Mouse (Mus musculus) liver, embryonic 11.5 days (tissue): ENCODE measurements around the gene Lap3. TPM values are rescaled to one million over a fixed set of nuclear protein-coding genes. Genes with fewer than 3 reads are reported as not detected.
A peak's percentile ranks its signal among the peaks of the same experiment; 100 is the strongest.

Experiments used
- ATAC-seq: fragments of 200-750 bp; cut with Nextera tagmentation; replicated peaks from 2 replicates; pipeline ENCODE4 v1.8.0; 2017; ENCODE audit warnings: moderate number of reproducible peaks, mild to moderate bottlenecking, moderate TSS enrichment, moderate library complexity; ENCODE audit not compliant: low FRiP score
- DNase-seq: peaks from one replicate; pipeline ENCODE4 v3.0.0-alpha.2; 2017; ENCODE audit warnings: low spot score
- H3K27ac ChIP-seq: fragments of 300-500 bp; sonication (generic); 2 replicates; pipeline ENCODE4 v1.5.1; 2014; ENCODE audit warnings: mild to moderate bottlenecking, low read depth, low read length, control low read depth
- H3K27me3 ChIP-seq: fragments of 300-500 bp; sonication (generic); replicated peaks from 2 replicates; pipeline ENCODE4 v1.6.1; 2014; ENCODE audit warnings: low read length, mixed read lengths; ENCODE audit not compliant: control insufficient read depth, insufficient read depth
- H3K36me3 ChIP-seq: fragments of 300-500 bp; sonication (generic); 2 replicates; pipeline ENCODE4 v1.6.1; 2014; ENCODE audit warnings: mild to moderate bottlenecking, low read length, moderate library complexity, mixed read lengths; ENCODE audit not compliant: control insufficient read depth, insufficient read depth
- H3K4me1 ChIP-seq: fragments of 300-500 bp; sonication (generic); replicated peaks from 2 replicates; pipeline ENCODE4 v1.6.1; 2014; ENCODE audit warnings: low read length, mixed read lengths; ENCODE audit not compliant: control insufficient read depth, insufficient read depth
- H3K4me2 ChIP-seq: fragments of 300-500 bp; sonication (generic); 2 replicates; pipeline ENCODE4 v1.6.1; 2014; ENCODE audit warnings: mild to moderate bottlenecking, control low read depth, moderate library complexity
- H3K4me3 ChIP-seq: fragments of 300-500 bp; sonication (generic); 2 replicates; pipeline ENCODE4 v1.5.1; 2014; ENCODE audit warnings: low read depth, low read length, control low read depth
- H3K9ac ChIP-seq: fragments of 300-500 bp; sonication (generic); 2 replicates; pipeline ENCODE4 v1.6.1; 2014; ENCODE audit warnings: low read depth, low read length, control low read depth
- H3K9me3 ChIP-seq: fragments of 300-500 bp; sonication (generic); 2 replicates; pipeline ENCODE4 v1.6.1; 2016; ENCODE audit warnings: low read length, inconsistent platforms, mixed read lengths; ENCODE audit not compliant: control insufficient read depth
- WGBS: fragments of 180-500 bp; shearing (Covaris S2); extraction: QIAGEN DNeasy Blood & Tissue Kit; methylation state at CpG from one replicate; pipeline ENCODE4 v1.1.7; 2014; 5-methylcytosine and 5-hydroxymethylcytosine counted together
- polyA plus RNA-seq: library from polyadenylated mRNA; unstranded; fragments of >200 nt; fragmentation: Nextera tagmentation; extraction: Ambion mirVana; gene quantifications from 2 replicates; pipeline ENCODE4 v1.2.1, GENCODE M21; 2014

Lap3 gene
- polyA plus RNA-seq, 1 experiment from 2014 or later, result 112 TPM

DNA sequence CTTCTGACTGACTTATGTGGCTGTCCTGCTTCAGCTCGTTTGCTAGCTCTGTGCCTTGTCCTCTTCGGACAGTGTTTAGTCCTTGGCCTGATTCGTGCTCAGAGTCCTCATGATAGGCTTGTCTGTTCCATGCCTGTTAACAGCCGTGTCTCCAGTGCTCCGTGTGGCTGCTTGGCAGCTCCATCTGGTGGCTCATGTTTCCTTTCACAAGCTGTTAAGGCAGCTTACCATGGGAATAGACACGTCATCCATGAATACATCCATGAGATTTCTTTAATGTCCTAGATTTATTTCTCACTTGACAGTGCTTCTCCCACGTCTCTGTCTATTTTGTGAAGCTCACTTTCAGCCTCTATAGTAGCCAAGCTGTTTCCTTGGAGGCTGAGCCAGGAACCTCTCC lies 16.9 kb downstream of the Lap3 start:
- H3K4me3 ChIP-seq, result no peak overlapping the region
- DNase-seq (no peak), ATAC-seq (no peak)
- H3K36me3 ChIP-seq, result peaks cover 31% of the 10 kb centered on the region
- H3K4me1 ChIP-seq, result no peaks in the 10 kb centered on the region
- H3K27ac ChIP-seq, result no peak overlapping the region
- H3K4me2 ChIP-seq, result no peak overlapping the region
- no peaks in the 10 kb centered on the region for H3K27me3 ChIP-seq
- H3K9ac ChIP-seq, result no peak overlapping the region
- 85% methylated on average over 7 of the region's 7 CpGs for WGBS
- H3K9me3 ChIP-seq, result no peaks in the 10 kb centered on the region

DNA sequence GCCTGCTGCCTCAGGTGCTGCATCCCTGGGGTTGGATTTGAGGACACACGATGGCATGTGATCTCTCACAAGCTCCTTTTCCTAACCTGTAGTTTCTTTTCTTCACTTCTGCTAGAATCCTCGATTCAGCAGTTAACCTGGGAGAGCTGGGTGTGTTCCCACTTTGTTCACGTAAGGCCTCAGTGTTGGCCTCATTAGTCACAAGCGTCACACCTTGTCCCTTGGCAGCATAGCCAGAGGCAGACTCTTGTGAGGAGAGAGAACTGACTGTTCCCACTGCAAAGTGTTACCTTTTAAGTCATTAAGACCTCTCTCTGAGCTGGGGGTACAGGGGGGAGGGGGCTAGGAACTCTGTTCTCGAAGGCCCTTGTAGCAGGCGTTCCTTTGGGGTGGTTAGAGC lies 19.7 kb downstream of the Lap3 start:
- no peak overlapping the region for H3K27ac ChIP-seq
- H3K4me1 ChIP-seq, result no peaks in the 10 kb centered on the region
- H3K9ac ChIP-seq, result no peak overlapping the region
- DNase-seq (no peak), ATAC-seq (no peak)
- no peaks in the 10 kb centered on the region for H3K27me3 ChIP-seq
- no peaks in the 10 kb centered on the region for H3K9me3 ChIP-seq
- H3K4me2 ChIP-seq, result no peak overlapping the region
- peaks cover 10% of the 10 kb centered on the region; the same call in 1 of the 2 replicates for H3K36me3 ChIP-seq
- 86% methylated on average over 6 of the region's 6 CpGs for WGBS
- no peak overlapping the region for H3K4me3 ChIP-seq

DNA sequence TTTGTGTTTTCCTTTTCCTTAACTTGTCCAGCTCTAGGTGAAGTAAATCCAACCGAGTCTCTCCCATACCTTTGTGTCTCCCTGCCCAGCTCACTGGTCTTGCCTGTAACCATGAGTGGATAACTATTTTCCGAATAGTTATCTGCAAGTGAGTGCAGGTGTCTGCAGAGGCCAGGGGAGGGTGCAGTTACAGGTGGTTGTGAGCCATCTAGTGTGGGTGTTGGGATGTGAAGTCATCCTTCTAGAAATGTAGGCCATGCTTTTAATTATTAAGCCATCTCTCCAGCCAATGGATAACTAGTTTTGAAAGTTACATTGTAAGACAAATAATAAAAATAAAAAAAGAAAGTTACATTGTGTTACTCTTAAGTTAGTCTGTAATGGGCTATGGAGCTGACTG lies 20.3 kb downstream of the Lap3 start:
- Histone ChIP-seq H3K9ac (no peak overlapping the region), H3K9me3 (no peaks in the 10 kb centered on the region), H3K4me2 (no peak overlapping the region), H3K4me1 (no peaks in the 10 kb centered on the region), H3K4me3 (no peak overlapping the region), H3K27ac (no peak overlapping the region), H3K36me3 (peaks cover 9% of the 10 kb centered on the region; the same call in 1 of the 2 replicates), H3K27me3 (no peaks in the 10 kb centered on the region)
- 88% methylated on average over 2 of the region's 2 CpGs for WGBS
- no peak for DNase-seq
- ATAC-seq, result no peak

DNA sequence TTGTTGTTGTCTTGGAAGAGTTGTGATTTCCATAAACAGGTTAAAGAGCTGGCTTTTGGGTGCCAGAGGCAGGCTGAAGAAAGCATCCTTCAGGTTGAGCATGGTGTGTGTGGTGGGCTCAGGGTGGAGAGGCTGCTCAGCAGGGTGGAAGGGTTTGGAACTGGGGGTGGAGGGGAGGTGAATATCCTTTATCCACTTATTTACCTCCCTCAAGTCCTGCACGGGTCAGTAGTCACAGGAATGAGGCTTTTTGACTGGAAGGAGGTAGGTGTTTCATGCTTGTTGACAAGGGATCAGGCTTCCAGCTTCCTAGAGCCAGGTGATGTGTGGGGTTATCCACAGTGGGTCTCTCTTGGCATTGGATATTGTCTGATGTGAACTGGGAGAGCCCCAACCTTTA lies 21.4 kb downstream of the Lap3 start:
- Histone ChIP-seq H3K9me3 (no peaks in the 10 kb centered on the region), H3K4me3 (no peak overlapping the region), H3K4me2 (no peak overlapping the region), H3K4me1 (no peaks in the 10 kb centered on the region), H3K36me3 (peaks cover 9% of the 10 kb centered on the region; the same call in 1 of the 2 replicates), H3K27ac (no peak overlapping the region), H3K27me3 (no peaks in the 10 kb centered on the region), H3K9ac (no peak overlapping the region)
- ATAC-seq, result no peak
- 92% methylated on average over 1 of the region's 1 CpGs for WGBS
- DNase-seq, result no peak

DNA sequence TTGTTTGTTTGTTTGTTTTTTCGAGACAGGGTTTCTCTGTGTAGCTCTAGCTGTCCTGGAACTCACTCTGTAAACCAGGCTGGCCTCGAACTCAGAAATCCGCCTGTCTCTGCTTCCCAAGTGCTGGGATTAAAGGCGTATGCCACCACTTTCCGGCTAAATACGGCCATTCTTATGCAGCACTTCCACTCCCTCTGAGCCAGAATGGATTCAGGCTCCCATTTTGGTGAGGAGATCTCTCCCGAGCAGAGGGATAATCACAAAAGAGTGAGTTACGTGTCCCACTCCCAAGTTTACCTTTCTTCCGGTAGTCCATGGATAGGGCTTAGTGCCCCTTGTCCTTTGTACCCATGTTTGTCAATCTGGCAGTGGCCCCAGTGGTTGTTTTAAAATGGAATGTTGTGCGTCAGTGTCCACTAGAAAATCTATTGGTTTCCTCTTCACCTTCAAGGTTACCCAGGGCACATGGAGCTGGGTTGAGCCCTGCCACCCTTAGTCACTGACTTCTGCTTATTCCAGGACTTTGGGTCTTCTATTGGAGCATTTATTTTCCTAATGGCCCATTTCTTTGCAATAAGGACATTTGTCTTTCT lies 22.1 kb downstream of the Lap3 start:
- no peaks in the 10 kb centered on the region for H3K9me3 ChIP-seq
- no peak for ATAC-seq
- no peak for DNase-seq
- H3K27ac ChIP-seq, result no peak overlapping the region
- H3K4me2 ChIP-seq, result no peak overlapping the region
- no peaks in the 10 kb centered on the region for H3K27me3 ChIP-seq
- no peaks in the 10 kb centered on the region for H3K4me1 ChIP-seq
- H3K4me3 ChIP-seq, result no peak overlapping the region
- peaks cover 6% of the 10 kb centered on the region; the same call in 1 of the 2 replicates for H3K36me3 ChIP-seq
- no peak overlapping the region for H3K9ac ChIP-seq
- 87% methylated on average over 10 of the region's 10 CpGs for WGBS

DNA sequence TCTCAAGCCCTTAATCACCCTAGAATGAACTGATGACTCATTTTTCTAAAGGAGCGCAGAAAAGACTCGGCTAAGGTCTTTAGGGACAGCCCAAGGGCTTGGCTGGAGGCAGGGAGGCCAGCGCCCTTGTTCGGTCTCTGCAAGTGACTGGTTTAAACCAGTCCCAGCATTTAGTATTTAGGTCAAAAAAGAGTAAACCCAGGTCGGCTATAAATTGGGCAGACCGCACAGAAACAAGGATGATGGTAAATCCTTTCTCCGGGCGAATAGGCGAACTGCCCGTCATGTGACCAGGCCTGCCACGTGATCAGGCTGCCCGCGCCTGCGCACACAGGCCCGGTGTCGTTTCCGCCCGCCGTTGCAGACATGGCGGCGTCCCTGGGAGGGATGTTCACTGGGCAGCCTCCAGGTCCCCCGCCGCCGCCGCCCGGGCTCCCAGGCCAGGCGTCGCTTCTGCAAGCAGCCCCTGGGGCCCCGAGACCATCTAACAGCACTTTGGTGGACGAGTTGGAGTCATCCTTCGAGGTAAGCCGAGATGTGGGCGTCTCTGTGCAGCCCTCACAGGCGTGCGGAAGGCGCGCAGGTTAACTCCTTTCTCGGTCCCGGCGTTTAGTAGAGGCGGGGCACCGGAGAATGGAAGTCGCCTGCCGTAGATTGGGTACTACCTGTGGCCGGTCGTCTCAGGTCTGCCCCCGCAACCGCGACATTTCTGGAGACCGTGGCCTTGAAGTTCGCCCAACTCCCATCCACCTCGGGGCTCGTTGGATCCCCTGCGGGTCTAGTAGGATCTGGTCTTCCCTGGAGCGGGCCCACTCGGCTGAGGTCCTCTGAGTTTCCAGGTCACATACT lies 27.0 kb downstream of the Lap3 start, which contains the start of gene Med28:
Gene Med28 (plus strand): TSS at position 270 of the 849 bp plus-strand sequence.
- H3K4me3 ChIP-seq, result peak within 1 kb of the TSS; percentile 94
- 2% methylated on average over 56 of the region's 56 CpGs for WGBS
- peak within 1 kb of the TSS; percentile 69 for H3K4me2 ChIP-seq
- H3K27me3 ChIP-seq, result no peaks in the 10 kb centered on the region
- H3K9ac ChIP-seq, result peak within 1 kb of the TSS; percentile 94
- H3K9me3 ChIP-seq, result no peaks in the 10 kb centered on the region
- peak within 1 kb of the TSS; percentile 48 for H3K27ac ChIP-seq
- peak; percentile 93 for ATAC-seq
- H3K36me3 ChIP-seq, result peaks cover 3% of the 10 kb centered on the region; the same call in 1 of the 2 replicates
- H3K4me1 ChIP-seq, result no peaks in the 10 kb centered on the region; the same call in 1 of the 2 replicates
- DNase-seq, result peak; percentile 96

DNA sequence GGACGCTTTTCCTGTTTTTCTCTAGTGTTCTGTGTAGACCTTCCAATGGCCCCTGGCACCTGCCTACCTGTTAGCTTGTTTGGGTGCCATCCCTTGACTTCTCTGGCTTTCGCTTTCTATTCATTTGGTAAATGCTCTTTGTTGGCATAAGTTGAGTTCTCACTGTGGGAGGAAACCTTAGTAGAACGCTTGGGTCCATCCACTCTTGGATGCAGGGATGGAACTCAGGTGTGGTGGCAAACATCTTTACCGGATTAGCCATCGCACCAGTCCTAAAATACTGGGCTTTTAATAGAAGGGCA lies 27.6 kb downstream of the Lap3 start:
- Histone ChIP-seq H3K4me1 (no peaks in the 10 kb centered on the region; the same call in 1 of the 2 replicates), H3K27ac (no peak overlapping the region), H3K4me2 (peak overlapping the region; percentile 69), H3K27me3 (no peaks in the 10 kb centered on the region), H3K4me3 (peak overlapping the region; percentile 94), H3K9me3 (no peaks in the 10 kb centered on the region), H3K9ac (peak overlapping the region; percentile 94), H3K36me3 (peaks cover 5% of the 10 kb centered on the region; the same call in 1 of the 2 replicates)
- DNase-seq (no peak), ATAC-seq (no peak)
- 6% methylated on average over 5 of the region's 5 CpGs for WGBS

DNA sequence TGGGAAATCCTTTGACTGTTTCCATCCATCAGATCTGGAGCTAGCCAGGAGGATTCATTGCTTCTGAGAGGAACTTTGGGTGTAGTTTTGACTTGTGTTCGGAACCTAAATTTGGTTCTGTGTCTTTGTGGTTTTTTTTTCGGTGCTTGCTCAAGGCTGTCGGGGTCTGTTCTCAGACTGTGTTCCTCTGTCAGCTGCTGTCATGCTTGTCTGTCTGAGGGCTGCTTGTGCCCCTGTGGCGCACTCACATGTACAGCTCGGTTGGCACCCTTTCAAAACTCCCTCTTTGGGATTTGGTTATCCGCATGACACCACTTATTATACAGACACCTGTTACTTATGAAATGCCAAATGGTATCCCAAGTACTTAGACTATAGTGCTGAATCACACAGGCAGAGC lies 28.4 kb downstream of the Lap3 start:
- Histone ChIP-seq H3K27me3 (no peaks in the 10 kb centered on the region), H3K9ac (no peak overlapping the region), H3K27ac (no peak overlapping the region), H3K4me1 (no peaks in the 10 kb centered on the region; the same call in 1 of the 2 replicates), H3K36me3 (peaks cover 5% of the 10 kb centered on the region; the same call in 1 of the 2 replicates), H3K4me2 (peak overlapping the region; percentile 69), H3K4me3 (peak overlapping the region; percentile 94; the same call in 1 of the 2 replicates), H3K9me3 (no peaks in the 10 kb centered on the region)
- WGBS, result 80% methylated on average over 6 of the region's 6 CpGs
- ATAC-seq (no peak), DNase-seq (no peak)
